Mouse (Mus musculus): ENCODE results near the gene Cacna1d. TPM values are rescaled to one million over a fixed set of nuclear protein-coding genes. Genes with fewer than 3 reads are reported as not detected.
A peak's percentile ranks its signal among the peaks of the same experiment; 100 is the strongest.

Gene Cacna1d
- total and polyA plus RNA-seq, 3 experiments = 0.04 to 0.66 (median 0.08) TPM

GRCm38 (mm10) chr14:30371070-30371469, 120.2 kb downstream of the Cacna1d start:
- no peaks in the 10 kb centered on the region for H3K79me2 ChIP-seq (replicated peaks; ENCODE audit: control insufficient read depth, extremely low read depth, insufficient read depth, poor library complexity, severe bottlenecking)
- H3K27ac ChIP-seq (ENCODE audit: insufficient read depth, low read depth) = no peak overlapping the region
- DNase-seq (ENCODE audit: extremely low read depth) = no peak
- H3K9me3 ChIP-seq (replicated peaks; ENCODE audit: low read length) = peaks cover 3% of the 10 kb centered on the region
- no peak overlapping the region for H3K9ac ChIP-seq (ENCODE audit: insufficient read depth, low read depth)
- H3K4me3 ChIP-seq (replicated peaks in 1 of 3; ENCODE audit: low read depth in 2 of 3, low read length in 2 of 3, poor library complexity in 1 of 3) = no peak overlapping the region
- peaks cover 5 to 39% of the 10 kb centered on the region in 2 experiments; a peak in 3 of 4 replicates for H3K4me1 ChIP-seq (ENCODE audit: control insufficient read depth in 1 of 2, insufficient read depth in 2 of 2)
- TF ChIP-seq IRF4 (IDR thresholded peaks at IDR 0.05; ENCODE audit: low read depth, low read length) (no peak), SMC3 (IDR thresholded peaks at IDR 0.05; ENCODE audit: low read depth, low read length) (peak; percentile 51), RAD21 (IDR thresholded peaks at IDR 0.05; ENCODE audit: low read depth, low read length) (peak; percentile 46), CTCF (conservative IDR thresholded peaks at IDR 0.05 in 1 of 2, IDR thresholded peaks at IDR 0.05 in 1 of 2; ENCODE audit: low read depth in 2 of 2, low read length in 2 of 2) (peak in 1 of 2 experiments; percentile 50; a peak in 2 of 4 replicates)
- no peaks in the 10 kb centered on the region for H3K27me3 ChIP-seq (replicated peaks)
- no peak overlapping the region for H3K4me2 ChIP-seq (ENCODE audit: insufficient read depth, low read depth, poor library complexity, severe bottlenecking)
- no peaks in the 10 kb centered on the region for H3K36me3 ChIP-seq (replicated peaks in 1 of 2; ENCODE audit: control insufficient read depth in 1 of 2, insufficient read depth in 1 of 2, low read length in 1 of 2)
- in situ Hi-C loops (cut with MboI; ENCODE audit: low pct_ligation_motif_present, low pct_unique_long_range_greater_than_20kb, low sequenced_read_pairs) = loop anchor here (5.0 kb wide), 1 partner anchor 239 kb away; no protein-coding TSS in a partner anchor
- dilution Hi-C loops (cut with MboI; ENCODE audit: extremely low pct_ligation_motif_present, extremely low pct_unique_long_range_greater_than_20kb, low sequenced_read_pairs) = no loop called here

GRCm38 (mm10) chr14:30367074-30367473, 124.2 kb downstream of the Cacna1d start:
- Histone ChIP-seq H3K9ac (ENCODE audit: insufficient read depth, low read depth) (no peak overlapping the region), H3K4me1 (ENCODE audit: control insufficient read depth in 1 of 2, insufficient read depth in 2 of 2) (peaks cover 7 to 67% of the 10 kb centered on the region in 2 experiments), H3K36me3 (replicated peaks in 1 of 2; ENCODE audit: control insufficient read depth in 1 of 2, insufficient read depth in 1 of 2, low read length in 1 of 2) (no peaks in the 10 kb centered on the region), H3K79me2 (replicated peaks; ENCODE audit: control insufficient read depth, extremely low read depth, insufficient read depth, poor library complexity, severe bottlenecking) (no peaks in the 10 kb centered on the region), H3K4me3 (replicated peaks in 1 of 3; ENCODE audit: low read depth in 2 of 3, low read length in 2 of 3, poor library complexity in 1 of 3) (no peak overlapping the region), H3K4me2 (ENCODE audit: insufficient read depth, low read depth, poor library complexity, severe bottlenecking) (no peak overlapping the region), H3K27me3 (replicated peaks) (no peaks in the 10 kb centered on the region), H3K27ac (ENCODE audit: insufficient read depth, low read depth) (no peak overlapping the region), H3K9me3 (replicated peaks; ENCODE audit: low read length) (no peaks in the 10 kb centered on the region)
- dilution Hi-C loops (cut with MboI; ENCODE audit: extremely low pct_ligation_motif_present, extremely low pct_unique_long_range_greater_than_20kb, low sequenced_read_pairs) = no loop called here
- in situ Hi-C loops (cut with MboI; ENCODE audit: low pct_ligation_motif_present, low pct_unique_long_range_greater_than_20kb, low sequenced_read_pairs) = no loop called here
- TF ChIP-seq ETS1 (conservative IDR thresholded peaks at IDR 0.05; ENCODE audit: low read depth, low read length) (no peak), E2F4 (IDR thresholded peaks at IDR 0.05; ENCODE audit: insufficient replicate concordance, low read depth, low read length) (no peak), ZC3H11A (IDR thresholded peaks at IDR 0.05; ENCODE audit: low read depth, low read length) (no peak), SIN3A (IDR thresholded peaks at IDR 0.05; ENCODE audit: low read length) (no peak), RAD21 (IDR thresholded peaks at IDR 0.05; ENCODE audit: low read depth, low read length) (no peak), PAX5 (IDR thresholded peaks at IDR 0.05; ENCODE audit: low read length) (no peak), ZKSCAN1 (IDR thresholded peaks at IDR 0.05; ENCODE audit: borderline replicate concordance, low read depth, low read length) (no peak), SMC3 (IDR thresholded peaks at IDR 0.05; ENCODE audit: low read depth, low read length) (no peak), MYC (IDR thresholded peaks at IDR 0.05; ENCODE audit: low read depth, low read length) (no peak), NELFE (IDR thresholded peaks at IDR 0.05; ENCODE audit: low read depth, low read length) (no peak), MXI1 (IDR thresholded peaks at IDR 0.05; ENCODE audit: low read depth, low read length) (no peak), KAT2A (IDR thresholded peaks at IDR 0.05; ENCODE audit: insufficient replicate concordance, low read length) (no peak), EP300 (IDR thresholded peaks at IDR 0.05; ENCODE audit: low read length) (no peak), MAX (IDR thresholded peaks at IDR 0.05; ENCODE audit: low read length) (no peak), UBTF (IDR thresholded peaks at IDR 0.05; ENCODE audit: low read depth, low read length) (no peak), POLR2A (IDR thresholded peaks at IDR 0.05; ENCODE audit: low read depth, low read length) (no peak), USF1 (IDR thresholded peaks at IDR 0.05; ENCODE audit: low read depth, low read length) (no peak), TCF12 (IDR thresholded peaks at IDR 0.05; ENCODE audit: low read depth, low read length) (no peak)
- DNase-seq (ENCODE audit: extremely low read depth) = no peak

All from CH12.LX (cell line).